Comparison of ENCODE assay signal across 27 mouse cellular contexts in the genomic region with DNA sequence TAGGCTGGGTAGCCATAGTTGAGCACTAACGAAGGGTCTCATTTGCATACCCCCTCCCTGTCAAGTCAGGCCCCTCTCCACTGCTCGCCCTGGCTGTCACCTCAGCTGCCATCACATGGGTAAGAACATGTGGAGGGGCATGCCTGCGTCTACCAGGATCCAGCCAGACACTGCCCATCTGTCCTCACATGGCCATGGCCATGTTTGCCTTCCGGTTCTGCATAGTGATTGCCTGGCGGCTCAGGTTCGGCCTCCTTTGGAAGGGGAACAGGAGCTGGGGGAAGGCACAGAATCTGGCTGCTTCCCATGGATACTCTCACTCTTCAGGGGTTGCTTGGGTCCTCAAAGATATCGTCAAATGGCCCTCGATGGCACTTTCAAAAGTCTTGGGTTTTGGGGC. TPM values are rescaled to one million over a fixed set of nuclear protein-coding genes. Genes with fewer than 3 reads are reported as not detected.
DNase-seq lines count a peak whose midpoint lies in the region; TF ChIP-seq lines count a peak whose summit lies in the region.
"Had no signal": no experiment of that assay in that cellular context is flagged by ENCODE, and none has a peak within 500 bp of the region (broad histone marks: within the 10 kb centered on the region; RNA-seq: fewer than 3 reads in every experiment).

No protein-coding gene starts in this region.

- intact Hi-C loops in gastrocnemius, postnatal 36 days (cut with DNase I), result no loop called here
- intact Hi-C loops in gastrocnemius, postnatal 14 days (cut with DNase I; ENCODE audit: low total_unique reads), result no loop called here
- intact Hi-C loops in heart, adult 2 months (cut with DNase I), result no loop called here

- no peaks in the 10 kb centered on the region for H3K36me3 ChIP-seq in heart, adult 2 months (ENCODE audit: control insufficient read depth, insufficient read depth, low read length)
- H3K36me3 ChIP-seq: embryonic facial prominence, embryonic 10.5 days; embryonic facial prominence, embryonic 13.5 days; forebrain, embryonic 12.5 days; forebrain, embryonic 15.5 days; heart, embryonic 12.5 days; heart, embryonic 15.5 days; hindbrain, embryonic 10.5 days; hindbrain, embryonic 13.5 days; intestine, embryonic 15.5 days had no signal

- WGBS in heart, adult 2 months, result 92% methylated on average over 8 of the region's 8 CpGs

- H3K4me3 ChIP-seq in heart, adult 2 months, result no peak overlapping the region
- H3K4me3 ChIP-seq: embryonic facial prominence, embryonic 10.5 days; embryonic facial prominence, embryonic 13.5 days; erythroblast, embryonic 14.5 days; forebrain, embryonic 12.5 days; forebrain, embryonic 15.5 days; heart, embryonic 12.5 days; heart, embryonic 15.5 days; hindbrain, embryonic 10.5 days; hindbrain, embryonic 13.5 days; intestine, embryonic 15.5 days had no signal

- no peak for TF ChIP-seq CTCF in heart, adult 2 months (IDR thresholded peaks at IDR 0.05)

- DNase-seq in cerebellum, adult 9-11 months, result peak; percentile 61
- DNase-seq in cerebellum, postnatal 4 days (ENCODE audit: low spot score in 2 of 2), result no peak
- DNase-seq in gastrocnemius, adult 8-10 months (ENCODE audit: low spot score in 2 of 2), result peak; percentile 40 to 69
- no peak for DNase-seq in gastrocnemius, postnatal 36 days
- peak; percentile 46 for DNase-seq in gastrocnemius, postnatal 14 days
- peak; percentile 64 for DNase-seq in gastrocnemius, postnatal 25 days
- no peak for DNase-seq in layer of hippocampus, postnatal 25 days (ENCODE audit: extremely low spot score in 1 of 2, low spot score in 1 of 2)
- DNase-seq in heart, adult 2 months, result no peak
- DNase-seq: adrenal gland, adult 8-10 months; adrenal gland, postnatal 25 days; cerebellum, adult 18-20 months; cerebellum, postnatal 14 days; embryo, embryonic 11 days; heart, adult 11 months; heart, postnatal 10 days; heart, postnatal 36 days; kidney, adult 11 months had no signal

- no peaks in the 10 kb centered on the region for H3K79me2 ChIP-seq in heart, adult 2 months (replicated peaks; ENCODE audit: control insufficient read depth, insufficient read depth, low read length)

- TF ChIP-seq EP300 in heart, adult 2 months (IDR thresholded peaks at IDR 0.05; ENCODE audit: insufficient read depth, low read depth, low read length), result no peak

- H3K4me1 ChIP-seq in heart, adult 2 months (ENCODE audit: control insufficient read depth, insufficient read depth, low read length), result peaks cover 5% of the 10 kb centered on the region

- no peak overlapping the region for H3K9ac ChIP-seq in heart, adult 2 months (ENCODE audit: low read depth, low read length)
- H3K9ac ChIP-seq: embryonic facial prominence, embryonic 13.5 days; forebrain, embryonic 12.5 days; forebrain, embryonic 15.5 days; heart, embryonic 12.5 days; heart, embryonic 15.5 days; hindbrain, embryonic 13.5 days; intestine, embryonic 15.5 days had no signal

- H3K27me3 ChIP-seq in heart, adult 2 months (ENCODE audit: control insufficient read depth, insufficient read depth, low read length), result no peaks in the 10 kb centered on the region
- H3K27me3 ChIP-seq: embryonic facial prominence, embryonic 13.5 days; forebrain, embryonic 12.5 days; forebrain, embryonic 15.5 days; heart, embryonic 12.5 days; heart, embryonic 15.5 days; intestine, embryonic 15.5 days had no signal

- TF ChIP-seq POLR2A in heart, adult 2 months (IDR thresholded peaks at IDR 0.05; ENCODE audit: insufficient read depth, low read depth, low read length), result no peak

- no peak overlapping the region for H3K27ac ChIP-seq in heart, adult 2 months
- H3K27ac ChIP-seq: embryonic facial prominence, embryonic 10.5 days; embryonic facial prominence, embryonic 13.5 days; forebrain, embryonic 12.5 days; forebrain, embryonic 15.5 days; heart, embryonic 15.5 days; hindbrain, embryonic 10.5 days; hindbrain, embryonic 13.5 days; intestine, embryonic 15.5 days had no signal

RNA-seq across cellular contexts. Expression of a gene that starts 52.1 kb away (rescaled TPM):
- total RNA-seq in gastrocnemius, adult 8-10 months (2022), result 100 to 1,000 TPM; 127 to 155 (median 146) TPM
- total RNA-seq in gastrocnemius, postnatal 36 days (2021), result 100 to 1,000 TPM; 116 to 129 TPM
- 10 to 100 TPM; 63.6 to 86.9 TPM for total RNA-seq in gastrocnemius, postnatal 14 days (2021)
- total RNA-seq in gastrocnemius, postnatal 25 days (2021), result 100 to 1,000 TPM in 1 of 2 experiments, 10 to 100 TPM in 1; 98.2 to 105 TPM
- total RNA-seq in layer of hippocampus, postnatal 25 days (2021), result 100 to 1,000 TPM; 186 to 192 TPM
- total RNA-seq in heart, adult 2 months (2021), result 1 to 10 TPM; 1.5 to 1.7 TPM
- 1.1 and 2.5 TPM in 2 replicates for polyA plus RNA-seq in heart, adult 2 months (2012; rRNA removed)

Comparison
In these comparisons a context has a peak if more than half of its experiments do, and no peak if none do; other contexts are left out.
1. DNase-seq: peak in cerebellum, adult 9-11 months (single experiment), gastrocnemius, adult 8-10 months (2 of 2), gastrocnemius, postnatal 14 days (single experiment) and gastrocnemius, postnatal 25 days (single experiment); none in cerebellum, postnatal 4 days (0 of 2), gastrocnemius, postnatal 36 days (0 of 2), layer of hippocampus, postnatal 25 days (0 of 2) and heart, adult 2 months (0 of 2).
2. RNA of a gene that starts 52.1 kb away (total RNA-seq): 186 to 192 TPM in layer of hippocampus, postnatal 25 days, 127 to 155 TPM in gastrocnemius, adult 8-10 months, 116 to 129 TPM in gastrocnemius, postnatal 36 days, 98.2 to 105 TPM in gastrocnemius, postnatal 25 days and 63.6 to 86.9 TPM in gastrocnemius, postnatal 14 days; 1.5 to 1.7 TPM in heart, adult 2 months; every median in the first group is over 10 times any median in the second.